Mouse (Mus musculus): Measurements from ENCODE around the gene Fam214a.

GRCm38 (mm10) chr9:74960630-74961029 is 7.9 kb downstream of the Fam214a start:
- TF ChIP-seq POLR2A (IDR thresholded peaks at IDR 0.05; ENCODE audit: extremely low read depth, insufficient read depth, low read length) (no peak), CTCF (IDR thresholded peaks at IDR 0.05; ENCODE audit: low read depth, low read length) (no peak)
